Mouse (Mus musculus) brain, embryonic 14.5 days (tissue): ENCODE measurements at regions not wholly inside any gene's neighbourhood (a gene's known extent, or its start where the extent isn't known, plus 50 kb on each side); places are given as distances from the start of the nearest gene placed in this dataset.
"Not testable (repeated sequence)": the region's sequence is repeated elsewhere in the genome, so short reads cannot be mapped to it uniquely, and the experiment has no call there.

Experiments used
- DNase-seq: peaks from one replicate; pipeline ENCODE4 v3.0.0-alpha.2; 2011; ENCODE audit warnings: low read depth
- CTCF ChIP-seq: fragments of 200-500 bp; IDR thresholded peaks from 2 replicates; pipeline ENCODE4 v1.5.1; 2012; ENCODE audit warnings: inconsistent platforms, mild to moderate bottlenecking, moderate library complexity, borderline replicate concordance; ENCODE audit not compliant: insufficient read depth, insufficient read length; ENCODE audit errors: extremely low read depth
- POLR2A ChIP-seq: fragments of 200-500 bp; IDR thresholded peaks from 2 replicates; pipeline ENCODE4 v1.6.1; 2012; ENCODE audit warnings: mild to moderate bottlenecking, inconsistent platforms, borderline replicate concordance; ENCODE audit not compliant: poor library complexity, insufficient read depth, insufficient read length, severe bottlenecking; ENCODE audit errors: extremely low read depth

GRCm38 (mm10) chr8:100393327-100393726 is 977.1 kb upstream of the Cdh8 start:
- no peak for DNase-seq
- no peak for TF ChIP-seq CTCF
- no peak for TF ChIP-seq POLR2A

GRCm38 (mm10) chr8:100367663-100368062 is 951.4 kb upstream of the Cdh8 start:
- TF ChIP-seq CTCF (no peak), POLR2A (no peak)
- DNase-seq, result peak; percentile 27

GRCm38 (mm10) chr8:100362772-100363171 is 946.5 kb upstream of the Cdh8 start:
- TF ChIP-seq CTCF, result no peak
- TF ChIP-seq POLR2A, result no peak
- DNase-seq, result peak; percentile 40

GRCm38 (mm10) chr8:100360541-100360940 is 944.3 kb upstream of the Cdh8 start:
- not testable (repeated sequence) for DNase-seq

- DNase-seq, result peak; percentile 76
- TF ChIP-seq POLR2A (no peak), CTCF (no peak)
These were observed 918.3 kb upstream of the Cdh8 start for GRCm38 (mm10) chr8:100334528-100334927.

GRCm38 (mm10) chr8:100325616-100326015 is 909.3 kb upstream of the Cdh8 start:
- DNase-seq, result peak; percentile 33
- TF ChIP-seq POLR2A (no peak), CTCF (no peak)

- TF ChIP-seq CTCF, result no peak
- TF ChIP-seq POLR2A, result no peak
- DNase-seq, result no peak
These were observed 907.2 kb upstream of the Cdh8 start for GRCm38 (mm10) chr8:100323471-100323870.

GRCm38 (mm10) chr8:100298191-100298590 is 881.9 kb upstream of the Cdh8 start:
- no peak for TF ChIP-seq CTCF
- TF ChIP-seq POLR2A, result no peak
- no peak for DNase-seq

- DNase-seq, result no peak
- TF ChIP-seq CTCF, result no peak
- TF ChIP-seq POLR2A, result no peak
These were observed 876.3 kb upstream of the Cdh8 start for GRCm38 (mm10) chr8:100292588-100292987.

- TF ChIP-seq POLR2A, result no peak
- peak; percentile 66 for DNase-seq
These were observed 875.7 kb upstream of the Cdh8 start for GRCm38 (mm10) chr8:100291981-100292380.
